Mouse (Mus musculus): ENCODE results near the gene Abca1.

GRCm38 (mm10) chr4:53144021-53144420, 15.7 kb downstream of the Abca1 start:
- TF ChIP-seq POLR2A (IDR thresholded peaks at IDR 0.05; ENCODE audit: extremely low read depth, insufficient read depth, low read length) (0 out of 2 replicates have a peak, but pooled peaks have one; percentile 20), CTCF (IDR thresholded peaks at IDR 0.05; ENCODE audit: low read depth, low read length) (no peak)
